Mouse (Mus musculus): Measurements from ENCODE around the gene 1700001O22Rik.
A peak's percentile ranks its signal among the peaks of the same experiment; 100 is the strongest.

- TF ChIP-seq CTCF (IDR thresholded peaks at IDR 0.05; ENCODE audit: low read depth) = peak; percentile 12; the same call in 1 of the 2 replicates
- peak; percentile 31; the same call in 1 of the 2 replicates for TF ChIP-seq EP300 (IDR thresholded peaks at IDR 0.05; ENCODE audit: low read depth)
Measured at GRCm38 (mm10) chr2:30772581-30773312, 30.7 kb downstream of the 1700001O22Rik start.

Measured in liver, postnatal 0 days (tissue).